In genomic region chr1:59321880-59322836, GRCm38 (mm10) we compare ENCODE assay signal across 9 mouse cellular contexts.
DNase-seq lines count a peak whose midpoint lies in the region; ATAC-seq and TF ChIP-seq lines count a peak whose summit lies in the region.
"Had no signal": no experiment of that assay in that cellular context is flagged by ENCODE, and none has a peak within 500 bp of the region (broad histone marks: within the 10 kb centered on the region; RNA-seq: fewer than 3 reads in every experiment).

No protein-coding gene starts in this region.

- no peak for ATAC-seq in stomach, embryonic 14.5 days (ENCODE audit: insufficient number of reproducible peaks, insufficient read depth, low FRiP score, low read depth)
- ATAC-seq in stomach, postnatal 0 days (ENCODE audit: low FRiP score, low TSS enrichment), result no peak
- ATAC-seq in hindbrain, embryonic 13.5 days (ENCODE audit: low FRiP score), result 0 out of 2 replicates have a peak, but pooled peaks have one; percentile 8
- peak; percentile 90 for ATAC-seq in limb, embryonic 11.5 days (ENCODE audit: insufficient number of reproducible peaks, low FRiP score, low TSS enrichment, low read depth)
- no peak; the same call in 1 of the 2 replicates for ATAC-seq in stomach, embryonic 16.5 days (ENCODE audit: insufficient read depth, low FRiP score)
- no peak for ATAC-seq in megakaryocyte, adult 5-6 weeks (ENCODE audit: poor library complexity, severe bottlenecking)

- no peak overlapping the region for H3K4me2 ChIP-seq in stomach, embryonic 14.5 days (replicated peaks; ENCODE audit: low read depth, low read length)
- H3K4me2 ChIP-seq in stomach, postnatal 0 days (replicated peaks; ENCODE audit: low read depth), result no peak overlapping the region
- H3K4me2 ChIP-seq in hindbrain, embryonic 13.5 days, result no peak overlapping the region
- H3K4me2 ChIP-seq in limb, embryonic 11.5 days (ENCODE audit: low read depth, severe bottlenecking), result no peak overlapping the region
- no peak overlapping the region for H3K4me2 ChIP-seq in stomach, embryonic 16.5 days (ENCODE audit: low read depth, low read length)

- no peaks in the 10 kb centered on the region for H3K9me3 ChIP-seq in stomach, embryonic 14.5 days (ENCODE audit: control insufficient read depth, low read depth, low read length)
- H3K9me3 ChIP-seq in stomach, postnatal 0 days (ENCODE audit: control insufficient read depth, low read length), result no peaks in the 10 kb centered on the region
- H3K9me3 ChIP-seq in hindbrain, embryonic 13.5 days, result no peaks in the 10 kb centered on the region
- no peaks in the 10 kb centered on the region for H3K9me3 ChIP-seq in limb, embryonic 11.5 days (ENCODE audit: control insufficient read depth, low read length)
- H3K9me3 ChIP-seq in stomach, embryonic 16.5 days (replicated peaks; ENCODE audit: control insufficient read depth, low read length), result no peaks in the 10 kb centered on the region

- H3K9ac ChIP-seq in stomach, embryonic 14.5 days (replicated peaks; ENCODE audit: low read depth, low read length), result no peak overlapping the region
- no peak overlapping the region for H3K9ac ChIP-seq in stomach, postnatal 0 days (ENCODE audit: low read length)
- no peak overlapping the region for H3K9ac ChIP-seq in hindbrain, embryonic 13.5 days
- no peak overlapping the region for H3K9ac ChIP-seq in limb, embryonic 11.5 days (ENCODE audit: low read length)
- H3K9ac ChIP-seq in stomach, embryonic 16.5 days (ENCODE audit: low read length), result 0 out of 2 replicates have a peak overlapping the region, but pooled peaks have one; percentile 21

- DNase-seq in stomach, postnatal 0 days (ENCODE audit: low spot score), result no peak
- DNase-seq in limb, embryonic 11.5 days (ENCODE audit: low spot score), result peak; percentile 81
- no peak for DNase-seq in gastrocnemius, postnatal 10 days
- DNase-seq in adrenal gland, postnatal 10 days, result no peak
- DNase-seq: cerebellum, postnatal 36 days had no signal

- no peak overlapping the region for H3K4me3 ChIP-seq in stomach, embryonic 14.5 days (ENCODE audit: low read depth, low read length)
- H3K4me3 ChIP-seq in stomach, postnatal 0 days (ENCODE audit: low read depth, low read length), result no peak overlapping the region
- H3K4me3 ChIP-seq in hindbrain, embryonic 13.5 days, result no peak overlapping the region
- no peak overlapping the region for H3K4me3 ChIP-seq in limb, embryonic 11.5 days (ENCODE audit: low read depth, low read length)
- H3K4me3 ChIP-seq in stomach, embryonic 16.5 days (replicated peaks; ENCODE audit: low read length), result no peak overlapping the region

- H3K4me1 ChIP-seq in stomach, embryonic 14.5 days (ENCODE audit: control insufficient read depth, insufficient read depth, low read length), result peaks cover 14% of the 10 kb centered on the region; the same call in 1 of the 2 replicates
- no peaks in the 10 kb centered on the region for H3K4me1 ChIP-seq in stomach, postnatal 0 days (replicated peaks; ENCODE audit: control insufficient read depth, insufficient read depth)
- H3K4me1 ChIP-seq in hindbrain, embryonic 13.5 days (replicated peaks), result peaks cover 20% of the 10 kb centered on the region
- peaks cover 27% of the 10 kb centered on the region for H3K4me1 ChIP-seq in limb, embryonic 11.5 days (ENCODE audit: control insufficient read depth, insufficient read depth, low read length)
- H3K4me1 ChIP-seq in stomach, embryonic 16.5 days (ENCODE audit: control insufficient read depth, insufficient read depth, low read length), result peaks cover 15% of the 10 kb centered on the region

- no peaks in the 10 kb centered on the region for H3K27me3 ChIP-seq in stomach, embryonic 14.5 days (ENCODE audit: control insufficient read depth, insufficient read depth, low read length)
- H3K27me3 ChIP-seq in stomach, postnatal 0 days (ENCODE audit: control insufficient read depth, insufficient read depth, low read length), result no peaks in the 10 kb centered on the region
- 0 out of 2 replicates have a peak, but pooled peaks cover 3% of the 10 kb centered on the region for H3K27me3 ChIP-seq in hindbrain, embryonic 13.5 days
- H3K27me3 ChIP-seq in limb, embryonic 11.5 days (ENCODE audit: control insufficient read depth, insufficient read depth, low read length), result no peaks in the 10 kb centered on the region
- H3K27me3 ChIP-seq in stomach, embryonic 16.5 days (ENCODE audit: control insufficient read depth, insufficient read depth, low read length), result no peaks in the 10 kb centered on the region

- TF ChIP-seq EP300 in stomach, postnatal 0 days (optimal IDR thresholded peaks at IDR 0.05), result no peak

- WGBS in stomach, embryonic 14.5 days, result 39% methylated on average over 9 of the region's 9 CpGs
- 53% methylated on average over 9 of the region's 9 CpGs for WGBS in stomach, postnatal 0 days
- 47% methylated on average over 9 of the region's 9 CpGs for WGBS in hindbrain, embryonic 13.5 days
- 10% methylated on average over 9 of the region's 9 CpGs for WGBS in limb, embryonic 11.5 days
- WGBS in stomach, embryonic 16.5 days, result 38% methylated on average over 9 of the region's 9 CpGs

- TF ChIP-seq CTCF in stomach, postnatal 0 days (IDR thresholded peaks at IDR 0.05; ENCODE audit: low read depth), result no peak

- H3K36me3 ChIP-seq in stomach, embryonic 14.5 days (ENCODE audit: control insufficient read depth, insufficient read depth, low read length), result no peaks in the 10 kb centered on the region
- no peaks in the 10 kb centered on the region for H3K36me3 ChIP-seq in stomach, postnatal 0 days (ENCODE audit: control insufficient read depth, insufficient read depth, low read length)
- no peaks in the 10 kb centered on the region for H3K36me3 ChIP-seq in hindbrain, embryonic 13.5 days
- no peaks in the 10 kb centered on the region for H3K36me3 ChIP-seq in limb, embryonic 11.5 days (ENCODE audit: control insufficient read depth, insufficient read depth, low read length)
- no peaks in the 10 kb centered on the region for H3K36me3 ChIP-seq in stomach, embryonic 16.5 days (ENCODE audit: control insufficient read depth, insufficient read depth, low read length)

- H3K27ac ChIP-seq in stomach, embryonic 14.5 days (ENCODE audit: low read length), result peak overlapping the region; percentile 49; the same call in 1 of the 2 replicates
- no peak overlapping the region for H3K27ac ChIP-seq in stomach, postnatal 0 days (replicated peaks)
- peak overlapping the region; percentile 18; the same call in 1 of the 2 replicates for H3K27ac ChIP-seq in hindbrain, embryonic 13.5 days
- H3K27ac ChIP-seq in limb, embryonic 11.5 days (replicated peaks; ENCODE audit: low read depth, low read length), result peak overlapping the region; percentile 92
- peak overlapping the region; percentile 36 for H3K27ac ChIP-seq in stomach, embryonic 16.5 days (ENCODE audit: low read length)

Comparison
In these comparisons a context has a peak if more than half of its experiments do, and no peak if none do; other contexts are left out.
1. ATAC-seq: peak in hindbrain, embryonic 13.5 days (single experiment) and limb, embryonic 11.5 days (single experiment); none in stomach, embryonic 14.5 days (single experiment), stomach, postnatal 0 days (single experiment), stomach, embryonic 16.5 days (single experiment) and megakaryocyte, adult 5-6 weeks (single experiment).